Mouse (Mus musculus): ENCODE results near the gene Galnt2. TPM values are rescaled to one million over a fixed set of nuclear protein-coding genes. Genes with fewer than 3 reads are reported as not detected.
A peak's percentile ranks its signal among the peaks of the same experiment; 100 is the strongest.

Gene Galnt2
- polyA plus RNA-seq, 1 experiment from 2014 or later = 54.2 TPM

DNA sequence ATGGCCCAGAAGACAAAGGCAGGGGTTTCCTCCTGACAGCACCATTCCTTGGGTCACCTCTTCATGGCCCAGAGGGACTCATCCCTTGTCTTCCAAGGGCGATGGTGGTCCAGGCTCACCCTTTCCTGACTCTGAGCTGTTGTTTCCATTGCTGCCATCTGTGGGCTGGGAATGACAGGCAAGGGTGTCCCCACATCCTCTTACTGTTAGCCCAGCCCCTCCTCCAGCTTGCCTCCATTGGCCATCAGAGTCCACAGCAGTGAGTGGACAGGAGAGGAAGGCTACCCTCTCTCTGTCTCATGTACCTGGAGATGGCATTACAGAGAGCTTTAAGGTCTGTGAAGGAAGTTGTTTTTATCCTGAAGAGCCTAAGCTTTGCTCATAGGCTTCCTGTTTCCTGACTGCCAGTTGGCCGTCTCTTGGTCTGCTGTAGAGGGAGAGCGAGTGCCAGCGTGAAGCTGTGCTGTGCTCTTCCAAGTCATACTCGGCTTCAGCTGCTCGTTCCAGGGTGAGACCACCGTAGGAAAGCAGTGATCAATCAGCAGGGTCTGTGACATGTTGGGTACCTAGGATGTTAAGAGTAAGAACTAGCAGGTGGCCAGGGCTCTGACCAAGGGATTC is 70.9 kb downstream of the Galnt2 start:
- H3K9me3 ChIP-seq = no peaks in the 10 kb centered on the region
- H3K4me1 ChIP-seq = peaks cover 26% of the 10 kb centered on the region
- H3K27ac ChIP-seq (replicated peaks) = no peak overlapping the region
- no peak overlapping the region for H3K4me2 ChIP-seq (replicated peaks)
- no peaks in the 10 kb centered on the region for H3K27me3 ChIP-seq
- 0 out of 2 replicates have a peak, but pooled peaks cover 8% of the 10 kb centered on the region for H3K36me3 ChIP-seq
- H3K4me3 ChIP-seq = no peak overlapping the region
- H3K9ac ChIP-seq (replicated peaks) = no peak overlapping the region
- no peak for ATAC-seq (replicated peaks)
- WGBS = 82% methylated on average over 7 of the region's 7 CpGs

DNA sequence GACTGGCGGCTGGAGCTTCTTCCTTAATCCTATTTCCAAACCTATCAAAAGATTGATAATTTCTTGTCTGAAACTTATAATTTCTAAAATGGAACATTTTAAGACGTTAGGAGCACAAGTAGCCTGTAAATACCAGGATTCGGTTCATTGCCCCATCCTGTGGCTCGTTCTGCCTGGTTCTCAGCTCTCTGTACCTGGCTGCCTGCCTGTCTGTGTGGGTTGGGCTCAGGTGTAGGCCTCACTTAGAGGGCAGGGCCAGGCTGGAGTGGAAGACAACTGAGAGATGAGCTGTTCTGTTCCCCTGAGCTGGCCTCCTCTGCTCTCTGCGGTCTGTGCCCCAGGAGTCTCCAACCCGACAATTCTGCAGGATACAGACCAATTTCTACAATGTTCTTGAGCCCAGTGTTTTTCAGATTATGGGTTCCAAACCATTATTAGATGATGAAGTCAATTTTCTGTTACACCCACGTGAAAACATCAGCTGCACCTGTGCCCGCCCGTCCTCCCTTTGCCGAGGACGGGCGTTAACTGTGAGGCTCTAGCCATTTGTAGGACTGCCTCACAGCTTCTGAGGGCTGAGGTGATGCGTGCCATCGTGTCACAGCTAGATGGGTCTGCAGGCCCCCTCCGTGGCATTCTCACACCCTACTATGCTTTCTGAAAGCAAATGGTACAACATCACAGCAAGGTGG is 72.2 kb downstream of the Galnt2 start:
- 93% methylated on average over 15 of the region's 15 CpGs for WGBS
- Histone ChIP-seq H3K9me3 (no peaks in the 10 kb centered on the region), H3K4me1 (peaks cover 29% of the 10 kb centered on the region), H3K4me3 (no peak overlapping the region), H3K9ac (replicated peaks) (no peak overlapping the region), H3K27me3 (no peaks in the 10 kb centered on the region), H3K36me3 (0 out of 2 replicates have a peak, but pooled peaks cover 4% of the 10 kb centered on the region), H3K4me2 (replicated peaks) (no peak overlapping the region), H3K27ac (replicated peaks) (no peak overlapping the region)
- ATAC-seq (replicated peaks) = no peak

DNA sequence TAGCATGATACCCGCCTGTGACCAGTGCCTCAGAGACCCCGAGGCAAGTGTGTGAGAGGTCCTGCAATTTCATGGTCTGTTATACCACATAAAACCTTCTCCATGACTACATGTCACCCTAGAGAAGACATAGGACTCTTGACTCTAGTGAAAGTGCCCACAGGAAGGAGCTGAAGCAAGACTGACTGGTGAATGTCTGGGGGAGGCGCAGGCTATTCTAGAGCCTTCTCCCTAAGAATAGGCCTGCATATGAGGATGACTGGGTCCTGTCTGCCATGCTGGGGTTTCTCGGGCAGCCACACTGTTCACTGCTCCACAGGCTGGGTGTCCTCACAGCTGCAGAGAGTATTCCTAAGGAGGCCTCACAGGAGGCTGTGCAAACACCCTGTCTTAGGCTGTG is 73.0 kb downstream of the Galnt2 start:
- no peaks in the 10 kb centered on the region for H3K9me3 ChIP-seq
- no peaks in the 10 kb centered on the region for H3K27me3 ChIP-seq
- no peak overlapping the region for H3K4me3 ChIP-seq
- 94% methylated on average over 4 of the region's 4 CpGs for WGBS
- H3K36me3 ChIP-seq = 0 out of 2 replicates have a peak, but pooled peaks cover 4% of the 10 kb centered on the region
- ATAC-seq (replicated peaks) = no peak
- H3K4me2 ChIP-seq (replicated peaks) = no peak overlapping the region
- no peak overlapping the region for H3K9ac ChIP-seq (replicated peaks)
- H3K27ac ChIP-seq (replicated peaks) = no peak overlapping the region
- peaks cover 29% of the 10 kb centered on the region for H3K4me1 ChIP-seq

DNA sequence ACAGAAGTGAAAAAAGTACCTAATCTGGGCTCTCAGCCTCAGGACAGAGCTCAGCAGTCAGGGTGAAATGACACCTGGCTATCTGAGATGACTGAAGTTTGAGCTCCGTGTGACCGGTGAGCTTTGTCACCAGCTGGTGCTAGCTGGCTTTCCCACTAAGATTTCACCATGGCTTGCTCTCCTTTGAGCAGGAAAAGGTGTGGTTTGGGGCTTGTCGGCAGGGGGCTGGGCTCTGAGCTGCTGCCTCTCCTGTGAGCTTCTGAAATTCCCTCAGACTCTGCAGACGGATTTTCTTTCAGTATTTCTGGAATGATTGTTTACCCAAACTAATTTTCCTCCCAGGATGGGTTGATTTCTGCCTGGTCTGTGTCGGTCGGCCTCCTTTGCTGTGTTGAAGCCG is 75.4 kb downstream of the Galnt2 start:
- H3K4me2 ChIP-seq (replicated peaks) = no peak overlapping the region
- no peaks in the 10 kb centered on the region for H3K9me3 ChIP-seq
- H3K4me1 ChIP-seq = peaks cover 21% of the 10 kb centered on the region
- H3K27ac ChIP-seq (replicated peaks) = no peak overlapping the region; the same call in 1 of the 2 replicates
- no peak for ATAC-seq (replicated peaks)
- H3K4me3 ChIP-seq = no peak overlapping the region
- H3K9ac ChIP-seq (replicated peaks) = no peak overlapping the region
- H3K36me3 ChIP-seq = 0 out of 2 replicates have a peak, but pooled peaks cover 4% of the 10 kb centered on the region
- 55% methylated on average over 7 of the region's 7 CpGs for WGBS
- H3K27me3 ChIP-seq = no peaks in the 10 kb centered on the region

DNA sequence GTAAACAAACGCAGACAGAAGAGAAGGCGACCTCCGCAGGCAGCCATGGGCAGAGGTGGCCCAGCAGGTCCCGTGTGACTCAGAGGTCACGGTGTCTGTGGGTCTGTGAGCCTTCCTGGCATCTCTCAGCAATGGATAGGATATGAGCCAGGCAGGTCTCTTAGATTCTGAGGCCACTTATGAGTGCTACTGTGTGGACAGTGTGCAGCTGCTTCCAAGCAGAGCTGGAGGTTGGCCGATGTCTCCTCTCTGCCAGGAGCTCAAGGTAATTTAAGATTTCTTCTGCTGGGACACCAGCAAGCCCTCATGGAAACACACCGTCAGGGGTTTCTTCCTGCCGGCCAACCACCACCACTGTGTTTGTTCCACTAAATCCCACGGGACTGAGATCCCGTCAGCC is 76.5 kb downstream of the Galnt2 start:
- H3K27ac ChIP-seq (replicated peaks) = no peak overlapping the region
- no peak overlapping the region for H3K9ac ChIP-seq (replicated peaks)
- H3K27me3 ChIP-seq = no peaks in the 10 kb centered on the region
- H3K36me3 ChIP-seq = 0 out of 2 replicates have a peak, but pooled peaks cover 4% of the 10 kb centered on the region
- H3K4me3 ChIP-seq = no peak overlapping the region
- no peaks in the 10 kb centered on the region for H3K9me3 ChIP-seq
- ATAC-seq (replicated peaks) = no peak
- no peak overlapping the region for H3K4me2 ChIP-seq (replicated peaks)
- WGBS = 94% methylated on average over 10 of the region's 10 CpGs
- peaks cover 14% of the 10 kb centered on the region for H3K4me1 ChIP-seq

DNA sequence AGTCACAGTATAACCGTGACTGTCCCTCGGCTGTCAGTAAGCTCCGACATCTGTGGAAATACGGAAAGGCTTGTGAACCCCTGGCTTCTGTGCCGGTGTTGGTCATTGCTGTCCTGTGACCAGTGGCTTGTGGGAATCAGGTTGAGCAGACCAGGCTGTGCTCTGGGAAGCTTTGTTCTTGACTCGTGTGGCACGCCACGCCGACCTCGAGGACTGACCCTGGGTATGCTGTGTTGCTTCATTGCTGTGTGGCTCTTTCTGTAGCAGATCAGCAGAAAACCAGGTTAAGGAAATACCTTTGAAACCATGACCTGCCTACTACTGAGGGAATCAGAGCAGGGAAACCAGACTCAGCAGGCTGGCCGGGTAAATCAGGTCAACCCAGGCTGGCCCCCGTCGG is 79.3 kb downstream of the Galnt2 start:
- H3K9me3 ChIP-seq = no peaks in the 10 kb centered on the region
- H3K4me2 ChIP-seq (replicated peaks) = no peak overlapping the region
- no peak overlapping the region for H3K27ac ChIP-seq (replicated peaks)
- H3K27me3 ChIP-seq = no peaks in the 10 kb centered on the region
- no peak for ATAC-seq (replicated peaks)
- H3K4me1 ChIP-seq = peaks cover 27% of the 10 kb centered on the region
- H3K36me3 ChIP-seq = 0 out of 2 replicates have a peak, but pooled peaks cover 4% of the 10 kb centered on the region
- 93% methylated on average over 13 of the region's 13 CpGs for WGBS
- H3K4me3 ChIP-seq = no peak overlapping the region
- no peak overlapping the region for H3K9ac ChIP-seq (replicated peaks)

DNA sequence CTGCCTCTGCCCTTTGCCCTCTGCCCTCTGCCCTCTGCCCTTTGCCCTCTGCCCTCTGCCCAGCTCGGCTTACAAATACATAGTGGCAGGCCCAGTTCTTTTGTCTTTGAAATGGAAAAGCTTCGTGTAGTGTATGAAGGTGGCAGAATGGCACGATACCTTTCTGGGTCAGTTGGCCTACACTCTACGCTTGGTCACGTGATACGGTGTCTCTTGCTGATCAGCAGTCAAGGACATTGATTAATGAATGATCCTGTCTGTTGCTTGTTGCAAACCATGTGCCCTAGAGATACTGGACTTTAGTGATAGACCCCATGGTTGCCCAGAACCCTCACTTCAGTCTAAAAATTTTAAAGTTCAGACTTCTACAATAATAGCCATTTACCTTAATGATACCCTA is 79.9 kb downstream of the Galnt2 start:
- Histone ChIP-seq H3K4me1 (peaks cover 29% of the 10 kb centered on the region), H3K4me2 (replicated peaks) (no peak overlapping the region), H3K27me3 (no peaks in the 10 kb centered on the region), H3K4me3 (no peak overlapping the region), H3K9me3 (no peaks in the 10 kb centered on the region), H3K36me3 (no peaks in the 10 kb centered on the region), H3K9ac (replicated peaks) (no peak overlapping the region), H3K27ac (replicated peaks) (no peak overlapping the region)
- no peak for ATAC-seq (replicated peaks)
- 88% methylated on average over 6 of the region's 6 CpGs for WGBS

DNA sequence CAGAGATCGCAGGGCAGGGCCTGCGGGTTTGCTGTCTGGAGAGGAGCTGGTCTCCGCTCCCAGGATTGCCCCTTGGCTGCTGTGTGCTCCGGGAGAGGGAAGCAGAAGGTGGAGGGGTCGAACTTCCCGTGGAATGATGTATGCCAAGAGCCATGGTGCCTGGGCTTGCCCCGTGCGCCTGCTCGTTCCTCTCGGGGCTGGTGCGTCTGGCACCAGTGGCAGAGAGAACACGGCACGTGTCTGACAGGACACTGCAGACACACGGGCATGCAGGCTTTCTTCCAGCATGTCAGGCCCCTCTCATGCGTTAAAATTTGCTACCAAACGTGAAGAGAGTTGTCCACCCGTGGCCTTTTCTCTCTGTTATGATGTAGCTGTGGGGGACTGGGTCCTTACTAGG is 80.5 kb downstream of the Galnt2 start:
- Histone ChIP-seq H3K36me3 (no peaks in the 10 kb centered on the region), H3K4me3 (no peak overlapping the region), H3K9me3 (no peaks in the 10 kb centered on the region), H3K4me2 (replicated peaks) (no peak overlapping the region), H3K4me1 (peaks cover 29% of the 10 kb centered on the region), H3K27me3 (no peaks in the 10 kb centered on the region), H3K27ac (replicated peaks) (no peak overlapping the region), H3K9ac (replicated peaks) (no peak overlapping the region)
- ATAC-seq (replicated peaks) = no peak
- WGBS = 91% methylated on average over 17 of the region's 17 CpGs

DNA sequence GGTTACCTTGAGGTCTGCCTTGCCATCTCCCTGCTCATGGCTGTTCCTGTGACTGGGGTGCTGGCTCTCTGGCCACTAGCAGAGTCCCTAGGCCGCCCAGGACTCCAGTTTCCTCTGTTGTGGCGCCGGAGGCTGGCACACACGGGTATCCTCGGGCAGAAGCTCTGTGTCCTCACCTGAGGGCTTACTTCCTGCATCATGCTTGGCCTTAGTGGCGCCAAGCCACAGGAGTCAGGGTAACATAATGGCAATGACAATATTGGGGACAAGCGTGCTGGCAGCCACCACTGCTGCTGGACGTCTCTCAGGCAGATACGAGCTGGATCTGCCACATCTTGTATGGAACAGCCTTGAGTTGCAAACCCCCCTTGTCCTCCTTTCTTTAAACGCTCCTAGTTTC is 81.0 kb downstream of the Galnt2 start:
- ATAC-seq (replicated peaks) = no peak
- WGBS = 95% methylated on average over 10 of the region's 10 CpGs

DNA sequence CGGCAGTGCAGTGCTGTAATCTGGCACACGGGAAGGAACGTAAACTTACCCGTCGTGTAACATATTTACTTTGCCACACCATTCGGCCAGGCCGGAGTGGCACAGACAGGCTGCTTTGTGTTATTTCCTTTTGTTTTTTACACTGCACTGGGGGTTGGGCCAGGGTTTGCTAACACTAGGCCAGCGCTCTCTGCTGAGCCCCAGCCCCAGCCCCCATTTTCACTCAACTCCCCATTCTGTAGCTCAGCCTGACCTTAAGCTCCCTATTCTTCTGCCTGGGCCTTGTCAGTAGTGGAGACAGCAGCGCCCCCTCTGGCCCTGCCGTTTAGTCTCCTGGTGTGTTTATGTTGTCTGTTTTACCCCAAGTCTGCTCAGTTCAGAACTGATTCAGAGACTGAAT is 83.6 kb downstream of the Galnt2 start:
- Histone ChIP-seq H3K36me3 (no peaks in the 10 kb centered on the region), H3K27ac (replicated peaks) (peak overlapping the region; percentile 7), H3K4me2 (replicated peaks) (no peak overlapping the region), H3K9ac (replicated peaks) (no peak overlapping the region), H3K4me3 (no peak overlapping the region), H3K27me3 (no peaks in the 10 kb centered on the region), H3K4me1 (peaks cover 45% of the 10 kb centered on the region), H3K9me3 (no peaks in the 10 kb centered on the region)
- ATAC-seq (replicated peaks) = peak; percentile 23; the same call in 1 of the 2 replicates
- WGBS = 9% methylated on average over 10 of the region's 10 CpGs

More for the DNA sequence above, 81.0 kb downstream of the Galnt2 start:
- Histone ChIP-seq H3K36me3 (no peaks in the 10 kb centered on the region), H3K9ac (replicated peaks) (no peak overlapping the region), H3K4me2 (replicated peaks) (no peak overlapping the region), H3K27ac (replicated peaks) (no peak overlapping the region), H3K27me3 (no peaks in the 10 kb centered on the region), H3K4me3 (no peak overlapping the region), H3K9me3 (no peaks in the 10 kb centered on the region), H3K4me1 (peaks cover 29% of the 10 kb centered on the region)

DNA sequence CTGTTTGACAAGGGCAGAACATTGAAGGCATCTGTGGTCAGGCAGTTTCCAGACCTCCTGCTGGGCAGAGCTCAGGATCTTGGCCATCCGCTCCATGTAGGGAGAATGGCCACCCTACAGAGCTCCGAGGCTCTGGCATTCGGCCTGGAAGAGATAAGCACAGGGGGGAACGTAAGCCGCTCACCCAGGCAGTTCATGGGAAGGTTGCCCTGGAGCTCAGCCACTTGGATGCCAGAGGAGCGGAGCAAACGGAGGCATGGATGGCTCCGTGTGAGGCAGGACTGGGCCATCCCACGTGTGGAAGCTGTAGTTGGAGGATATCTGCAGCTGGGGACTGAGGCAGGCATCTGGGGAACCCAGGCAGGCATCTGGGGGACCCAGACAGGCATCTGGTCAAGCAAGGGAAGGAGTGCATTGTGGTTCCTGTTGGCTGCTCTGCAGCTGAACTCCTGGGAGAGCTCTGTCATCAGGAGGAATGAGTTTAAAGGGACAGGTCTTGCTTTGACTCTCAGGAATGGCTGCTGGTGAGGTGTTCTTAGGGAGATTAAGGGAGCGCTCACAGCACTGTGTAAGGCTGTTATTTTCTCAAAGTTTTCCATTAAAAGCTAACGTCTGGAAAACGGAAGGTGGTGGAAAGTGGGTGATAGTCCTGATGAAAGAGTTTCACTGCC is 85.4 kb downstream of the Galnt2 start:
- ATAC-seq (replicated peaks) = no peak

DNA sequence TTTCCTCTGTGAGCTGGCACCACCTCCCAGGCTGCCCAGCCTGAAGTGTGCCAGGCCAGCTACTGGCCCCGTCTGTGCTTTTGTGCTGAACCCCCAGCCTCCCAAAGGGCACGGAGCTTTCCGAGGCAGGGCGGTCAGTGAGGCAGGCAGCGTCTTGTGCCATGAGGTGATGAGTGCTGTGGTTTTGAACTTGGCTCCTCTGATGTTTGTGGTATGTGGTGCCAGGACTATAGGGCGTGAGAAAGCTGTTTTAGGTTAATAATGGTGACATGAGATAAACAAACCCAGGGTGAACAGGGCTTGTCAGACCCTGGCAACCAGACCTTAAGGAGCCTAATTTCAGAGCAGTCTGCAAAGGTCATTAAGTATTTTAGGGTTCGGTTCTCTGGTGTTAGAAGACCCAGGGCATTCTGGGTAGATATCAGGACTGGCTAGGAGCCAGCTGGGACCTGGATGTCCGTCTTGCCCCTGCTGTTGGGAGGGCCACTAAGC is 86.0 kb downstream of the Galnt2 start:
- H3K36me3 ChIP-seq = no peaks in the 10 kb centered on the region
- H3K4me1 ChIP-seq = peaks cover 61% of the 10 kb centered on the region
- ATAC-seq (replicated peaks) = no peak
- H3K9me3 ChIP-seq = no peaks in the 10 kb centered on the region
- no peak overlapping the region for H3K27ac ChIP-seq (replicated peaks)
- WGBS = 54% methylated on average over 8 of the region's 8 CpGs
- H3K4me3 ChIP-seq = no peak overlapping the region
- no peak overlapping the region for H3K4me2 ChIP-seq (replicated peaks)
- H3K27me3 ChIP-seq = no peaks in the 10 kb centered on the region
- H3K9ac ChIP-seq (replicated peaks) = no peak overlapping the region

More for the DNA sequence above, 85.4 kb downstream of the Galnt2 start:
- Histone ChIP-seq H3K4me2 (replicated peaks) (no peak overlapping the region), H3K4me1 (peaks cover 54% of the 10 kb centered on the region), H3K4me3 (no peak overlapping the region), H3K36me3 (no peaks in the 10 kb centered on the region), H3K27ac (replicated peaks) (no peak overlapping the region), H3K9me3 (no peaks in the 10 kb centered on the region), H3K27me3 (no peaks in the 10 kb centered on the region), H3K9ac (replicated peaks) (no peak overlapping the region)
- 57% methylated on average over 12 of the region's 12 CpGs for WGBS
